Mouse (Mus musculus): ENCODE results near the gene Tyro3.
A peak's percentile ranks its signal among the peaks of the same experiment; 100 is the strongest.

Tyro3 gene

DNA sequence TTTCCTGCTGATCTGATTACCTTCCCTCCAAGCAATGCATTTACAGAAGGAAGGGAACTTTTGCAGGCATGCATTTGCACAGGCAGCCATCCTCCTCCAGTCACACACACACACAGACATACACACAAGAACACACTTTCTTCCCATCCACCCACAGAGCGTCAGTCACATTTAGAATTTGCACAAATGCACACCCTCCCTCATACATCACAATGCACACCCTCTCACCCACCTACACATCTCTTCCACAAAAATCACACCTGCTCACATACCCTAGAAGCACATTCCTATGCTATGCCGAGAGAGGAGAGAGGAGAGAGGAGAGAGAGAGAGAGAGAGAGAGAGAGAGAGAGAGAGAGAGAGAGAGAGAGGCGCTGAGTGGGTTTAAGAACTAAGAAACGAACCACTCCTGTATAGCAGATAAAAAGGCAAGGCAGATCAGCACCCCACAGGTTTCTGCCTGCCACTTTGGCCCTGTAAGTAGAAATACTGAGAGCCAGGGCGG is at the start of gene Tyro3:
Gene Tyro3 (plus strand): TSS at position 455 of the 505 bp plus-strand sequence.
- TF ChIP-seq GATA4 (IDR thresholded peaks at IDR 0.05; ENCODE audit: insufficient replicate concordance, low read length), result no peak

DNA sequence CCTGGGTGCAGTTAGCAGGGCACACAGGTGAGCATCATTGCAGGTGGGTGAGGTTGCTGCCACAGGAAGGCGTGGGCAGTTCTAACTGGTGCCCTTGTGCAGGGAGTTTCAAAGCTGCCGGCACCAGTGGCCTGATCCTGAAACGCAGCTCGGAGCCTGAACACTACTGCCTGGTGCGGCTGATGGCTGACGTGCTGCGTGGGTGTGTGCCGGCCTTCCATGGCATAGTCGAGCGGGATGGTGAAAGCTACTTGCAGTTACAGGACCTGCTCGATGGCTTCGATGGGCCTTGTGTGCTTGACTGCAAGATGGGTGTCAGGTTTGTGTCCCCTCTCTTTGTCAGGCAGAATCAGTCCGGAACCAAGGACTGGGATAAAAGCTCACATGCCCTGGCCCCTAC is 48.3 kb upstream of the Tyro3 start:
- TF ChIP-seq GATA4 (IDR thresholded peaks at IDR 0.05; ENCODE audit: insufficient replicate concordance, low read length), result no peak

DNA sequence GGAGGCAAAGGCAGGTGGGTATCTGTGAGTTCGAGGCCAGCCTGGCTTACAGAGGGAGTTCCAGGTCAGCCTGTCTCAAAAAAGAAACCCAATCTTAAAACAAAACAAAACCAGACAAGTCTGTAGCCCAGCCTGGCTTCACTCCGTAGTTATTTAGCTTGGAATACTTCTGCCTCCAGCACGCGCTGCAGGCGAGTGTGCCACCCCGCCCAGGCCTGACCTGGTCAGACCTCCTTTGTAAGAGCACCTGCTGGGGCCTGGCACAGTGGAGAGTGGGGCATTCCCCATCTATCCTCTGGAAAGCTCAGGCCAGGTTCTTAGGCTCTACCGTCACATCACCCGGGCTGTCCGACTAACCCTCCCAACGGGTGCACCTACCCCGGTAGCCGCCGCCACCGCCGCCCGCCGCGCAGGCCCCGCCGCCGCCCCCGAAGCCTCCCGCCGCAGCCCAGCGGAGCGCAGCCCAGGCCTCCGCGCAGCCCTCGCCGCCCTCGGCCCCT is 39.9 kb upstream of the Tyro3 start:
- TF ChIP-seq GATA4 (IDR thresholded peaks at IDR 0.05; ENCODE audit: insufficient replicate concordance, low read length), result no peak

DNA sequence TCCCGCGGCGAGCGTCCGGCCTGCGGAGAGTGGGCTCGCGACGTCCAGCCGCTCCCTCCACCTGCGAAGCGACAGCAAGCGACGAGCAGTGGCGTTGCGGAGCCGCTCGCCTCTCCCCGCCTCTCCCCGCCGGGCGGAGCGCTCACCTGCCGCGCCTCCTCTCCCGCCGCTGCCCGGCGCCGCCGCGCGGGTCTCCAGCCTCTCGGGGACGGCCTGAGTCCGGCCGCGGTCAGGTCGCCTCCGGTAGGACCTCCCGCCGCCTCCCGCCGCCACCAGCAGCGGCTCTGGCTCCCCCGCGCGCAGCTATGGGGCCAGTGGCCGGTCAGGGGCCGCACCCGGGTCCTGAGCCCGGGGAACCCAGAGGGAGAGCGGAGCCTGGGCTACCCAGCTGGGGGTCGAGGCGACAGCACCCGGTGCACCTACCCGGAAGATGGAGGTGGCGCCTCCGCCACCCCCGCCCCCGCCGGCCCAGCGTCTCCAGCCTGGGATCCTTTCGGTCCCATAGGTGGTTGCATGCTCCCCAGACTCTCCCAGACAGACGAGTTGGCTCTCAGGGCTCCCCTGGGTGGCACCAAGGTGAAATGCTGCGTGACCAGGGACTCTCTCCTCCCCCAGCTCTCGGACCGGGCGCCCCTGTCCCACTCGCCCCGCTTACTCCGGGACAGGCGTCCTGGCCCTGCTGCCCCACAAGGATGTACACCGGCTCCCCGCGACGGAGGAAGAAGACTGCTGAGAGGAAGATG is 39.3 kb upstream of the Tyro3 start:
- TF ChIP-seq GATA4 (IDR thresholded peaks at IDR 0.05; ENCODE audit: insufficient replicate concordance, low read length), result no peak

DNA sequence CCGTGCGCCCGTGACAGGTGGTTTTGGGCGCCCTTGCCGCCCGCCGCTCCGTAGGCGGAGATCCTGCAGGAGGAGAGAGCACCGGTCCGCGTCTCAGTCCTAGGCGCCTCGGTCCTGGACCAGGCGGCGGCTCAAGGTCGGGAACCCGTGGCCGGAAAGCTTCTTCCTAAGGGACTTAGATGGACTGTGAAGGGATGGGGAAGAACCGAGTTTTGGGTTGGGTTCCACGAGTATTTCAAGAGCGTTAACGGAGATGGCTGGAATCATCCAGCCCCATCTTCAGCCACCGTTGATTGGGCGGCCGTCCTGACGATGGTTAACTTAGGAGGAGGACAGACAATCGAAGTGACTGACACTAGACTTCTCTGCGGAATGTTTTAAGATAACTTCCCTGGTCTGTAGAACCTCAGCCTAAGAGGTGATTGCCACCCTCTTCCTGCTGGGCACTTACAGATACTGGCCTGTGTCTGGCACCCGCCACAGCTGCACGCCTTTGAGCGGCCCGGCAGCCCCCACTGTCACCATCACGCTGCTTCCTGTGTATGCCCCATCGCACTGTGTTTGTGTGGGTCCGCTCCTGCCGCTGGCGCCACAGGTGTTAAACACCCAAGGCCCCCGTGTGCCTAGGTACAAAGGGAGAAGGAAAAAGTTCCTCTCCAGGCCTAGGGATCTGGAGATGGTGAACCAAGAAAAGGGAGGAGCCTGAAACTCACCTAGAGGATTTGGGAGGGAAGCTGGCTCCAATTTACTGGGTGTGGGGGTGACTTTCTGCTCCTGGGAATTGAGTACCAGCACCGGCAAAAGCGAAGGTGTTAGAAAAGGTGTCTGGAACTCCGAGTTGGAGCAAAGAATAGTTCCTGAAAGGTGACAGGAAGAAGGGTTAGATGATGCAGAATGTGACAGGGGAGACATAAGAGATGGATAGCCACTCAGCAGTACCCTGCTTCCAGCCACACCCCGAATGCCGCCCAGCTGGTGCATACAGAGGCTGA is 38.4 kb upstream of the Tyro3 start:
- TF ChIP-seq GATA4 (IDR thresholded peaks at IDR 0.05; ENCODE audit: insufficient replicate concordance, low read length), result no peak

DNA sequence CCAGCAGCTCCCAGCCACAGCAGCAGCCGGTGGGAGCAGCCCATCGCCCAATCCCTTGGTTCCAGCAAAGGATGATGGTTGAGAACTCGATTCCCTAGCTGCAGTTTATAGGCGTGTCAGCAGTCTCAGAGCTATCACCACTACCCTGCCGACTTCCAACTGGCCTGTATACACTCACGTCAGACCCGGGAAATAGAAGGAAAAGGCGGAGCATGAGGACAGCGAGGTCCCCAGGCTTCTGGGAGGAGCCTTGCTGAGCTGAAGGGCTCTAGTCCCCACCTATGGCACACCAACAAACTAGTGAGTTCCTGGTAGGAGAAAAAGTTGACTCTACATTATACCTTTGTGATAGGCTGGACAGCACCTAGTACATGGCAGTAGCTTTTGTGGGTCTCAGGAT is 37.3 kb upstream of the Tyro3 start, which contains the start of gene Ltk:
Gene Ltk (minus strand): TSS at position 181 of the 400 bp plus-strand sequence.
- no peak for TF ChIP-seq GATA4 (IDR thresholded peaks at IDR 0.05; ENCODE audit: insufficient replicate concordance, low read length)

DNA sequence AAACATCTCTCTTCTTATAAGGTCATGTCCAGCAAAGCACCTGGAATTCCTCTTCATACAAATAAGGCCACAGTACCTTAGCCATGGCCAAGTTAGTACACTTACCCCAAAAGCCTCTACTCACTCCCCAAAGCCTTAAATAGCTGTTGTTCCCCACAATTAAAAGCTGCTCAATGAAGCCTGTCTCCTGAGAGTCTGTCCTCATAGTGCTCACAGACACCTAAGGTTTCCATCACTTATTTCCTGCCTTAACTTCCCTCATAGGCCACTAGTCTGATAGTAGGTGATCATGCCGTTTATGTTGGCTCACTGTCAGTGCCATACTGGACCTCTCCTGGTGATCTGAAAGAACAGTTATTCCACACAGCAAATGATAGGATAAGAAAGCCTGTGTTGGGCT is 35.3 kb upstream of the Tyro3 start:
- no peak for TF ChIP-seq GATA4 (IDR thresholded peaks at IDR 0.05; ENCODE audit: insufficient replicate concordance, low read length)

DNA sequence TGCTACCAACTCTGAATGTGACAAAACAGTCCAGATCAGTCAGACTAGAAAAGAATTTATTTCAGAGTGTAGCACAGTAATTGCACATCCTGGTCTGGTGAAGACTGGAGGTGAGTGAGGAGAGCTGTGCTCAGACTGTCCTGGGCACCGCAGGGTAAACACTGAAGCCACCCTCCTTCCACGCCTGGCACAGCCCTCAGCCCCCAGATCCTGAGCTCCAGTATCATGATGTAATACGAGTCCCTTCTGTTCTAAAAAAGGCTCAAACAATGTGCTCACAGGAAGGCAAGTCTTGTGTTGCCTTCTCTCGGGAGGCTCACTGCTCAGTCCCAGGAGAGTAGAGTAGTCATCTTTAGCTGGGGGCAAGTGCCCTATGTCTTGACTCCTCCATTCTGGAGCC is 33.6 kb upstream of the Tyro3 start:
- no peak for TF ChIP-seq GATA4 (IDR thresholded peaks at IDR 0.05; ENCODE audit: insufficient replicate concordance, low read length)

DNA sequence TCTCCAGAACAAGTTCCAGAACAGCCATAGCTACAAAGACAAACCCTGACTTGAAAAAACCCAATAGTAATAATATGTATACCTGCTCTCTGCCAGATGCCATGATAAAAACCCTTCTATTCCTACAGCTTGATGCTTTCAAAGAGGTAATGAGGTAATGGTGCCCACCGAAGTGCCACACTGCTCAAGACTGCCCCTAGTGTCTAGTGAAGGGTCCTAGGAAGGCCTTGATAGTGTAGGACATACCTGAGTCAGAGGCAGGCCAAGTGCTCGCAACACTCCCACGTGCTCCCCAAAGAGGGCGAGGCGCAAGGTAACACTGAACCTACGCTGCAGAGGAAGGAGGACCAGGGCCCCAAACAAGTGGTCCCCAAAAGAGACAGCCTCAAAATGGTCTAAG is 30.3 kb upstream of the Tyro3 start:
- TF ChIP-seq GATA4 (IDR thresholded peaks at IDR 0.05; ENCODE audit: insufficient replicate concordance, low read length), result no peak

DNA sequence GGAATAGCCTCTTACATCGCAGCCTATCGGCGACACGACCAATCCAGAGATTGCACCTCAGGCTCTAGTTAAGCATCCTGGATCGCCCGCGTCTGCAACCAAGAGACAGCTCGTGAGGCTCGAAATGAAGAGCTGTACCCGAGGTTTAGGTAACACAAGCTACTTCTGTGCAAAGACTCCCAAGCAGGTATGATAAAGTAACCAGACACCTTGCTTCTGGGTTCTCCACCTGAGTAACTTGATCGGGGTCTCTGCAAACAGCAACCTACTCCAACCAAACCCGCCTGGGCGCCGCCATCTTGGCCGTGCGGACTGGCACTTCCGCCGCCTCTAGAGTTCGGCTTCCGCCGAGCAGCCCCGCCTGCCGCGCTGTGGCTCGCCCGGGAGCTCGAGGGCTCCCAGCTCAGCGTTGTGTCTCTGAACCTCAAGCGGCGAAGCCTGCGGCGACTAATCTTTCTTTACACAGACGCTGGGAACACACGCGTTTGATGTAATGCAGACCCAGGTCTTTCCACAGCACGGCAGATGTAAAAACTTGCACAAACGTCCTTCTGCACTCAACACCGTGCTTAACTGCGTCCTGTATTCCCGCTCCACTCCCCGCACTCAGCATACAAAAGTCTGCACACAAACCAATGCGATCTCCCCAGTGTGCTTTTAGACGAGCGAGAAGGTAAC is 10.2 kb upstream of the Tyro3 start, which contains the start of gene Rpap1:
Gene Rpap1 (minus strand): TSS at position 332 of the 678 bp plus-strand sequence.
- no peak for TF ChIP-seq GATA4 (IDR thresholded peaks at IDR 0.05; ENCODE audit: insufficient replicate concordance, low read length)

DNA sequence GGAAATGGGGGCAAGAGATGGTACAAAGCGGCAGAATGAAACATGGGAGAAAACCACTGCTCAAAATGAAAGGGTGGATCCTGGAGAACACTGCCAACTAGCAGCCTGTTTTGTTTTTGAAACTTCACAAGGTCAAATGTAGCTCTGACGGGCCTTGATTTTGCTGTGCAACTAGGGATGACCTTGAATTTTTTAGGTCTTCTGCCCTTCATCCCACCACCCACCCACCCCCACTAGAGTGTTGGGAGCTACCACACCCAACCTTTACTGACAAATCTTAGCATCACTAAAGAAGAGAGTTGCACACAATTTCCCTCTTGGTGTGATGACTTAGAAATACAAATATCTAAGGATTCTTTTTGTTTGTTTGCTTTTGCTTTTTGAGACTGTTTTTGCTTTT is 7.5 kb upstream of the Tyro3 start:
- no peak for TF ChIP-seq GATA4 (IDR thresholded peaks at IDR 0.05; ENCODE audit: insufficient replicate concordance, low read length)

DNA sequence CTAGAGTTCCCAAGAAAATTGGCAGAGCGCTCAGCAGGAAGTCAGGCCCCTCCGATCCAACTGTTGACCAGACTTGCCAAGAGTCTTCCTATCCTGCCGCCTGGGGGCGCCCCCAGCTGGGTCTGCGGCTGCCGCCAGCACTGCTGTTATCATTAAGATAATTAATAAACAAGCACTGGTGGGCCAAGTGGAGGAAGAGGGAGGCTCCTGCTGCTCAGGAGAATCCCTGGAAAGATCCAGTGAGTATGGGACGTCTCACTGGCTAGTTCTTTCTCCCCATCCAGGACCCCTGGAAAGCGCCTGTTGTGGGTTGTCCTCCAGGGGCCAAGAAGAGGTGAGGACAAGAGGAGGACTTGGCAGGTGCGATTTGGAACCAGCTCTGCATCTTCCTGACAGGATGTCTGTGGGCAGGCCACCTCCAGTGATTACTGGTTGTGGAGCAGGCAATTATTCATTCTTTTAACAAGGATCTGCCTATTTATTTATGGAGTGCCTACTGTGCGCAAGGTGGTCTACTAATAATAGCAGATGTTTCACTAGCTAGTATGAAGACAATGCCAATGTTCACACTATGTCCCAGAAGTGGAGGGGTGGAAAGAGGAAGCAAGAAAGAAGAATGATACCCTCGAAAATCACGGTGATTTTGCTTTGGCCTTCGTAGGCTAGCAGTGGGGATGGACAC is 854 bp downstream of the Tyro3 start:
- TF ChIP-seq GATA4 (IDR thresholded peaks at IDR 0.05; ENCODE audit: insufficient replicate concordance, low read length), result peak; percentile 83; the same call in 1 of the 2 replicates

DNA sequence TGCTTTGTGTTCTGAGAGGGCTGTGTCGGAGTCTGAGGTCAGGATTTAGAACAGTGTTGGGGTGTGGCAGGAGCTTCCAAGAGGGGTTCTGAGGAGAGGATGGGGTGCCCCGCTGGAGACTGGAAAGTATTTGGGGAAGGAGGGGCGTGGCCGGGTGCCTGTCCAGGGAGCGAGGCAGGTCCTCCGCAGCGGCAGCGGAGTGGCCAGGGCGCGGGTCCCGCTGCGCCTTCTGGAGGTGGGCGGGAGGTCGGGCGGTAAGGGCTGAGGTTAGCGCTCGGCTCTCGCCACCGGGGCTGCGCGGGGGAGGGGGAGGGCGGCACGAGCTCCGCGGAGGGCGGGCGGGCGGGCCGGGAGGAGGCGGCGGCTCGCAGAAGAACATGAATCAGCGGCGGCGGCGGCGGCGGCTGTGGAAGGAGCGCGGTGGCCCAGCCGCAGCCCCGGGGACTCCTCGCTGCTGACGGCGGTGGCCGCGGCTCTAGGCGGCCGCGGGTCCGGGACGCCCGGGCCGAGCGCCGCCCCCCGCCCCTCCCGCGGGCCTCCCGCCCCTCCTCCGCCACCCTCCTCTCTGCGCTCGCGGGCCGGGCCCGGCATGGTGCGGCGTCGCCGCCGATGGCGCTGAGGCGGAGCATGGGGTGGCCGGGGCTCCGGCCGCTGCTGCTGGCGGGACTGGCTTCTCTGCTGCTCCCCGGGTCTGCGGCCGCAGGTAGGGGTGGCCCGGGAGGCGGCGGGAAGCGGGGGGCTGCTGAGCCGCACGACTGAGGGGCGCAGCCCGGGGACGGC is 1.8 kb downstream of the Tyro3 start:
- TF ChIP-seq GATA4 (IDR thresholded peaks at IDR 0.05; ENCODE audit: insufficient replicate concordance, low read length), result no peak

Measured in liver, adult (tissue).